Mouse (Mus musculus): ENCODE results near the gene Cfc1. TPM values are rescaled to one million over a fixed set of nuclear protein-coding genes. Genes with fewer than 3 reads are reported as not detected.
A peak's percentile ranks its signal among the peaks of the same experiment; 100 is the strongest.
"Not testable (repeated sequence)": the region's sequence is repeated elsewhere in the genome, so short reads cannot be mapped to it uniquely, and the experiment has no call there.

Gene Cfc1
- total RNA-seq (2017) = not detected in 3 replicates

DNA sequence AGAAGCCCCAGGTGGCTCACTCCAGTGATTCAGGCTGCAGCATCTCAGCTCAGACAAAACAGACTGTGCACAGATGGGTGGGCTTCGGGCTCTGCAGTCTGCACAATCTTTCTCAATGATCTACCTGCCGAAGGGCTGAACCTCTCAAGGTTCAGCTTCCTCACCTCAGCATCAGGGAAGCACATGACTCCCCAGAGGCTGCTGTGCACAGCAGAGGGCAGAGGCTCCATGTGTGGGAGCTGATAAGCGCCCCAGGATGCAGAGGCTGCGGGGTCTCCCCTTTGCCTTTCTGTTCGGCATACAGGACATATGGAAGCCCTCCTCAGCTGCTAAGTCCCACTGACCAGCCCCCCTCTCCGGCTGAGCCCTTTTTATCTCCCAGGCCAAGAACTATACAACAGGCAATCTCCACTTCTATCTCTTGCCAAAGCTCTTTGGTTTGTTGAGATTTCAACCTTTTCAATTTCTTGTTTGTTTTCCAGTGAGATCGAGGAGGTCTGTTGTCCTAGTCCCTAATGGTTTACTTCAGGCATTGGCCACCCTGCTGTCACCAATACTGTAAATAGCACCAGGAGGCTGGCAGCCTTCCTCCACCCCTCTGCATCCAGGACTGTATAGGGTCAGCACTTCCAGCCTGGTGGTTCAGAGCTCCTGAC, at the start of gene Cfc1:
Gene Cfc1, plus strand, starts transcription at position 606 of the 656 bp plus-strand sequence.
- ATAC-seq (replicated peaks; ENCODE audit: insufficient number of reproducible peaks, low FRiP score, low TSS enrichment, poor library complexity, severe bottlenecking) = not testable (repeated sequence)

DNA sequence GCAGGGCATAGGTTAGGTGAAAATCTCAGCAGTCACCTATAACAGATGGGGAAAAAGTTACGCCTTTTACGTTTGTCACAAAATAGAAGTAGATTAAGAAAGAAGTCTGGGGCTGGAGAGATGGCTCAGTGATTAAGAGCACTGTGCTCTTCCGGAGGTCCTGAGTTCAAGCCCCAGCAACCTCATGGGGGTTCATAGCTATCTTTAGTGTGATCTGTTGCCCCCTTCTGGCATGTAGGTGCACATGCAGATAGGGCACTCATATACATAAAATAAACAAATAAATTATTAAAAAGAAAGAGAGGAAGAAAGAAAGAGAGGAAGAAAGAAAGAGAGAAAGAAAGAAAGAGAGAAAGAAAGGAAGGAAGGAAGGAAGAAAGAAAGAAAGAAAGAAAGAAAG, 48.1 kb upstream of the Cfc1 start:
- no peak for ATAC-seq (replicated peaks; ENCODE audit: insufficient number of reproducible peaks, low FRiP score, low TSS enrichment, poor library complexity, severe bottlenecking)

DNA sequence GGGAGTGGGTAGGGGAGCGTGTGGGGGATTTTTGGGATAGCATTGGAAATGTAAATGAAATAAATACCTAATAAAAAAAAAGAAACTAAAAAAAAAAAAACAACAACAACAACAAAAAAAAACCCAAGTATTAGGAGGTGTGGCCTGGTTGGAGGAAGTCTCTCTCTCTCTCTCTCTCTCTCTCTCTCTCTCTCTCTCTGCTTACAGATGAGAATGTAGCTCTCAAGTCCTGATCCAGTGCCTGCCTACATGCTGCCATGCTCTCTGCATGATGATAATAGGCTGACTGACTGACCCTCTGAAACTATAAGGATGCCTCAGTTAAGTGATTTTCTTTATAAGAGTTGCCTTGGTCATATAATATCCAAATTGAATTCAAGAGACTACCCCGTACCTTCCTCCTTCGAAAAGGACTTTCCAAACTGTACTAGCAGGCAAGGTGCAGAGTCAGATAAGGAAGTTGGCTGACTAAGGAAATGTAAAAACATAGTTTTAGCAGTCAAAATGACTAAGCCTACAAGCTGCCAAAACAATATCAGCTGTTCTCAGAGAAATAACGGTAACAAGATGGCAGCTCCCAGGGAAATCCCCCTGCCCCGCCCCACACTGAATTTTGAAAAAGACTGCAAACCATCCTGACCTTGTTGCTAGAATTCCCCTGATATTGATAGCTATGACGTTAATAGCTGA, 45.5 kb upstream of the Cfc1 start:
- ATAC-seq (replicated peaks; ENCODE audit: insufficient number of reproducible peaks, low FRiP score, low TSS enrichment, poor library complexity, severe bottlenecking) = no peak

DNA sequence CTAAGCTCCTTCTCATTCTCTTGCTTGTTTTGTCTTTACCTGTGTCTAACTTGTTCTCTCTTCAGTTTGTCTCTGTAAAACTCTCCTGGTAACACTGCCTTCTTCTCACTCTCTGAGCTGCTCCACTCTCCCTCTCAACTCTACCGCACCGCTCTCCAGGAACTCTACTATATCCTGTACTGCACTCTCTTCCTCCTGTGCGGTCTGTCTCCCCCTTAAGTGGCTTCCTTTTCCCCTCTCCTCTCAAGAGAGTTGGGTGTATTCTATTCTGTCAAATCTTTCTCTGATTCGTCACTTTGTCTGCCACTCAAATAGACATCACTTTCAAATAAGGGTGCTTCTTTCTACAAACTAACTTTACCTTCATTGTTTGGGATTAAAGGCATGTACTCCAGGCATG, 44.0 kb upstream of the Cfc1 start:
- no peak for ATAC-seq (replicated peaks; ENCODE audit: insufficient number of reproducible peaks, low FRiP score, low TSS enrichment, poor library complexity, severe bottlenecking)

DNA sequence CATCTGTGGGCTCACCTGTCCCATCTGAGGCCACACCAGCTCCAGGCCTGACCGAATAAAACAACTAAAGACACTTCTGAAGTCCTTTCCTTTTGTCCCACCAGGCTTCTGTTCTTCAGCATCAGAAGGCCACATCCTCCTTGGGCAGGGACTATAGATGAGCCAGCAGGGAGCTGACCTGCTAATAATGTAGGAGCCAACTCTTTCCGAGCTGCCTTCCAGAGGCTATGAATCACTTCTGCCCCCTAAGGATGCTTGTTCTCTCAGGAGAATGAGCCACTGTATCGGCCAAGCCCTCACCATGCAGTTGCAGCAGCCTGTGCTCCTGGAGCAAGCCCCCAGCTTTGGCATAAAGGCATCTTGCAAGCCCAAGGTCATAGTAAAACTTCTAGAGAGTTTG, 32.5 kb upstream of the Cfc1 start:
- no peak for ATAC-seq (replicated peaks; ENCODE audit: insufficient number of reproducible peaks, low FRiP score, low TSS enrichment, poor library complexity, severe bottlenecking)

DNA sequence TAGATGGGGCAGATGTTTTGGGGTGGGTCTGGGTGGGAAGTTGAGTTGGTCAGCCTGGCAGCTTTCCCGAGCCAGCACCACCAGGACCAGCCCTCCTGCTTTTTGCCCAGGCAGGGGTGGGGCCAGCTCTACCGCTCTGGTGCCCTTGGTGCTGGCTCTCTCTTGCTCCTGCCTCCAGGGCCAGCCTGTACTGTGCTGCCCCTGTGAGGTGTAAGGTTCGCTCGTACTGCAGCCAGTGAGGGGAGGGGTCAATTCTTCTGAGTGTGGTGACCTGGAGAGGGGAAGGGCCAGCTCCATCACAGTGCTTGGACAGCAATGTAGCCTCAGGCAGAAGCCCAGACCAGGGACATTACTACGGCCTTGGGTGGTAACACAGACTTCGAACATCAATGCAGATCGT, 30.1 kb upstream of the Cfc1 start:
- no peak for ATAC-seq (replicated peaks; ENCODE audit: insufficient number of reproducible peaks, low FRiP score, low TSS enrichment, poor library complexity, severe bottlenecking)

DNA sequence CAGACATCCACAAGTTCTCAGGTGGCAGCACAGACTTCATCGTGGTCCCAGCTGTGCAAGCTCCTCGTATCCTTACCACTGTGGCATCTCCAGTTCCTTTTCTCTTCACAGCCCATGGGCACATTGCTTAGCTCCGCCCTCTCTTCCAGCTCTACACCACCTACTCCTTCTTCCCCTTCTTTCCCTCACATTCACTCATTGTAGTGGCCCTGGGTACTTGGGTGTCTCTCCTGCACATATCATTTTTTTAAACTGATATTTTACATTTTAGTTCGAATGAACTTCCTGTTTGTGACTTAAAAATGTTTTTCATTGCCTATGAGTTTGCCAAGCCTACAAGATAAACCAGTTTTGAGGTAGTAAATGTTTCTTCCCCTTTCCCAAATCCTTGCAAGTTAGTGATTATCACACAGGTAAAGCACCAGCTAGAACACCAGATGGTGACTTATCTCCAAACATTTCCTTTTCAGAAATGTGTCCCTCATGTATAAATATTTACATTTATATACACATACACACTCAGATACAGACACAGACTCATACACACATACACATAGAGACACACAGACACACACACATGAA, 29.4 kb upstream of the Cfc1 start:
- ATAC-seq (replicated peaks; ENCODE audit: insufficient number of reproducible peaks, low FRiP score, low TSS enrichment, poor library complexity, severe bottlenecking) = no peak

DNA sequence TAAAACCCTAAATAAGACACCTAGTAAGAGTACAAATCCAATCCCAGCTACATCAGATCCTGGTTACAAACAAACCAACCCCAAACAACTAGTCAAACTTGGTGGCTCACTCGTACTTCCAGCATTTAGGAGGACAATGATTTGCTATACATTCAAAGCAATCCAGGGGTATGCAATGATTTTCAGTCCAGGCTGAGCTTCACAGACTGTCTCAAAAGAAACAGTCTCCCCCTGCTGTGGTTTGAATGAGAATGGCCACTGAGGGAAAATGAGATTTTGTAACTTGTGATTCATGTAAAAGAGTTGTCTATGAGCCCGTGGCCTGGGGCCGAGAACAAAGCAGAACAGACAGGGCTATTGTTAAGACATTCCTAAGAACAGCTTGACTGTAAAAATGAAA, 27.5 kb upstream of the Cfc1 start:
- no peak for ATAC-seq (replicated peaks; ENCODE audit: insufficient number of reproducible peaks, low FRiP score, low TSS enrichment, poor library complexity, severe bottlenecking)

DNA sequence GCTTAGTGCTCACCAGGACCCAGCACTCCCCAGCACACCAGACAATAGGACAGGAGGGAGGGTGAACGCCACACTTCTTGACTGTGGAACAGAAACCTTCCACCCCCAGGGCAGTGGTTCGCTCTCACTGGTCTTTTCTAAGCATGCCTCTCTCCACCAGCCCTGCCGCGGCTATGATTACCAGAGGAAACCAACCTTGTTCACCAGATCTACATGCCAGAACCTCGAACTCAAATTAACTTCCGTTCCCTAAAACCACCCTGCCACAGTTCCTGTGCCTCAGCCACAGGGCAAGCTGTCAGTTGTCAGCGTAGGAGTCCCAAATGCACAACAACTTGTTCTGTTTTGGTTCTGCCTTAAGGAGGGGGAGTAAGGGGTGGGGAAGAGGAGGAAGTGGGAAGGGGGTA, 24.9 kb upstream of the Cfc1 start:
- peak; percentile 77 for ATAC-seq (replicated peaks; ENCODE audit: insufficient number of reproducible peaks, low FRiP score, low TSS enrichment, poor library complexity, severe bottlenecking)

DNA sequence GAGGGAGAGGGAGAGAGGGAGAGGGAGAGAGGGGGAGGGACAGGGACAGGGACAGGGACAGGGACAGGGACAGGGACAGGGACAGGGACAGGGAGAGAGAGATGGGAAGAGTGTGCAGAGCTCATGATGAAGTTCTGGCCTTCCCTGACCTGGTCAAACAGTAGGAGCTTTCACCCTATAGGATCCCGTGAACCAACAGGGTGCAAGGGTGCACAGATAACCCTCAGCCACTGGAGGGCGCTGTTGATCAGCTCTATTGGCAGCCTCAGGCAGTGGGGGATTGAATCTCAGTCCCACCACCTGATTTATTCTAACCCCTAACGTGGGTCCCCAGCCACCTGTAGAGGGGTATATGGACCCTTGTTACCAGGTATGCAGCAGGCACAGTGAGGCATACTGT, 24.4 kb upstream of the Cfc1 start:
- peak; percentile 64 for ATAC-seq (replicated peaks; ENCODE audit: insufficient number of reproducible peaks, low FRiP score, low TSS enrichment, poor library complexity, severe bottlenecking)

DNA sequence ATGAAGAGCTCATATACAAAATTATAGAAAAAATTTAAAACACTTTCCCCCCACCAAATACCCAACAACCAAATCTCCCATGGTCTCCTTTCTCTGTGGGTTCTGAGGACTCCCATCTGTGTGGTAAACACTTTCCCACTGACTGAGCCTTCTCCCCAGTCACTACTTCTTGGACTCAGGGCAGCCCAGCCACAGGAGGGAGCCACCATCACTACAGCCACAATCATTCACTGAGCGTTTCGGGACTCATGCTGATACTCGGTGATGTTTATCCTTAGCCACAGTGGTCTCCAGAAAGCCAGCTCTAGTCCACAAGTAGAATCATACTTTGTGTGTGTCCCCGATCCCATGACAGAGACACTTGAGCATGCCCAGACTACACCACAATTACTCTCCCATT, 22.4 kb upstream of the Cfc1 start:
- no peak for ATAC-seq (replicated peaks; ENCODE audit: insufficient number of reproducible peaks, low FRiP score, low TSS enrichment, poor library complexity, severe bottlenecking)

DNA sequence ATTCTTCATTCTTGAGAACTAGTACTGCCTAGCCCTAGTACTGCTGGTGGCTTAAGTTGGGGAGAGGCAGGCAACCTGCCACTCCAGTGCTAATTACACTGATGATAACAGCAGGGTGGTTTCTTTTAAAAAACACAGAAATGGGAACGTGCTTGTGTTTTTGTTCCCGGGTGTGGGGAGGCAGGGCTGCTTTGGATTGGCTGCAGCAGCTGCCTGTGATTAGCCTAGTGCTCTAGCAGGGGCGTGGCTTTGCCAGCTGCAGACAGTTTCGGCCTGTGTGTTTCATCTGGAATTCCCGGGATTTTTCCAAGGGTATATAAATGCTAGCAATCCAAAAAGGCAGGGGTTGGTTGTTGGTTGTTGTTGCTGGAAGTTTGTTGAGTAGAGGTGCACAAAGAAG, 18.9 kb upstream of the Cfc1 start:
- no peak for ATAC-seq (replicated peaks; ENCODE audit: insufficient number of reproducible peaks, low FRiP score, low TSS enrichment, poor library complexity, severe bottlenecking)

DNA sequence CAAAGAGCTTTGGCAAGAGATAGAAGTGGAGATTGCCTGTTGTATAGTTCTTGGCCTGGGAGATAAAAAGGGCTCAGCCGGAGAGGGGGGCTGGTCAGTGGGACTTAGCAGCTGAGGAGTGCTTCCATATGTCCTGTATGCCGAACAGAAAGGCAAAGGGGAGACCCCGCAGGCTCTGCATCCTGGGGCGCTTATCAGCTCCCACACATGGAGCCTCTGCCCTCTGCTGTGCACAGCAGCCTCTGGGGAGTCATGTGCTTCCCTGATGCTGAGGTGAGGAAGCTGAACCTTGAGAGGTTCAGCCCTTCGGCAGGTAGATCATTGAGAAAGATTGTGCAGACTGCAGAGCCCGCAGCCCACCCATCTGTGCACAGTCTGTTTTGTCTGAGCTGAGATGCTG, 18.2 kb upstream of the Cfc1 start:
- ATAC-seq (replicated peaks; ENCODE audit: insufficient number of reproducible peaks, low FRiP score, low TSS enrichment, poor library complexity, severe bottlenecking) = not testable (repeated sequence)

DNA sequence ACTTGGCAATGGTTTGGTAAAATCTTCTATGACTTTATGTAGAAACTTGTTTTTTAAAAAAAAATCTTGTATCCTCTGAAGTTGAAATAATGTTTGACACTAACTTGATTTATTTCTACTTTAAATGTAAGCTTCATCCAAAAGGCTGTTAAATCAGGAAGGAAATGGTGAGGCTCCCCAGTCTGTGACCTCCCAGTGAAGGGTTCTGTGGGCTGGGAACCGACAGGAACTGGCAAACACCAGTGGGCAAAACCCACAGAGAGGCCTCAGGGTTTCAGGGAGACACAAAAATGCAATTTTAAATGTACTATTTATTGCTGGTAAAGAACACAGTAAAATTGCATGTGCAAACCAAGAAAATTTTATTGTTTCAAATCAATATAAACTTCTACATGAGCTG, 17.7 kb upstream of the Cfc1 start:
- not testable (repeated sequence) for ATAC-seq (replicated peaks; ENCODE audit: insufficient number of reproducible peaks, low FRiP score, low TSS enrichment, poor library complexity, severe bottlenecking)

DNA sequence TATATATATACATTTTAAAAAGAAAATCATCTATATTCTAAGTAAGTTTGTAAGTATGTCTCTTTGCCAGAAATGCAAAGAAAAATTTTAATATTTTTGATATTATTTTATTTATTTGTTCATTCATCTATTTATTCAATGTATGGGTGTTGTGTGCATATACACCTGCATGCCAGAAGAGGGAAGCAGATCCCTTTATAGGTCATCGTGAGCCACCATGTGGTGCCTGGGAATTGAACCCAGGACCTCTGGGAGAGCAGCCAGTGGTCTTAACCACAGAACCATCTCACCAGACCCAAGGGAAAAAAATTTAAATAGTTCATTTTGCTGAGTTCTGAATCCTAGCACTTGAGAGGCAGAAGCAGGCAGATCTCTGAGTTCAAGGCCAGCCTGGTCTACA, 17.2 kb upstream of the Cfc1 start:
- ATAC-seq (replicated peaks; ENCODE audit: insufficient number of reproducible peaks, low FRiP score, low TSS enrichment, poor library complexity, severe bottlenecking) = no peak

DNA sequence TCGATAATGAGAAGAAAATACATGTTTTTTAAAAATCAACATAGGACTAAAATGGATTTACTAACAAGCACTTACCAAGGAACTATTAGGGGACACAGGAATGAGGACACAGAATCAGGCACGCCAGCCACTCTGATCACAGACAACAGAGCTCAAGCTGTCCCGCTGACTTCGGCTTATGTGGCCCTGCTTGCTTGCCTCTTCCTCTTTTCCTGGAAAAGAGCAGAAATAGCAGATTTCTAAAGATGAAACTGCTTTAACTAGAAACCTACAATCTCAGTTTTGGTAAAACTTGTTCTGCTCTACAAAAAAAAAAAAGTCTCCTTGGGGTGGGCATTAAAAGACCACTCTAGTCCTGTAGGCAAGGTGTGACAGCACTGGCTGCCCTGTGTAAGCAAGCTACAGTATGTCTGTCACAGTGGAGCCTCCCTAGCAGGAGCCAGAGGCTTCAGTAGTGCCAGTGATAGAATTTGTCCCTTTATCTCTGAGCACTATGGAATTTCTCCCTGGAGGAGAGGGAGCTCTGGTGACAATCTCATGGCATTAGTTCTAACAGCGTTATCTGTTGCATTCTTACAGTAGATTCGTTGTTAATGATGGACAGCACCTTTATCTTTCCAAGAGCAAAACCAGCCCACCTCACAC, 13.1 kb upstream of the Cfc1 start:
- no peak for ATAC-seq (replicated peaks; ENCODE audit: insufficient number of reproducible peaks, low FRiP score, low TSS enrichment, poor library complexity, severe bottlenecking)

DNA sequence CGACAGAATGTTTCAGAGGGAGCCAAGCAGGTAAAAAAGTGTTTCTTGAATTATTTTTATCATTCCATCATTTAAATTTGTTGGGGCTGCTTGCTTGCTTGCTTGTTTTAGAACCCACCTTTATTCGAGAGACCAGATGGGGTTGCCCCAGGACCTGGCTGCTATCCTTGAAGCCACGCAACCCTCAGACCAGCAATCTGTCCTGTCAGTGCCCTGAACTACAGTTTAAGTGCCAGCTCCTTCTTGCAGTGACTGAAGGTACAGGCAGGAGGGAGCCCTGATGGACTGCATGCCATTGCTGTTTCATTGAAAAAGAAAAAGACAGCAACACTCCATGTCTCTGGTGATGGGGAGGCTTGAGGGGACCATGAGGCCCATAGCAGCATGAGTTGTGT, 12.6 kb upstream of the Cfc1 start:
- no peak for ATAC-seq (replicated peaks; ENCODE audit: insufficient number of reproducible peaks, low FRiP score, low TSS enrichment, poor library complexity, severe bottlenecking)

DNA sequence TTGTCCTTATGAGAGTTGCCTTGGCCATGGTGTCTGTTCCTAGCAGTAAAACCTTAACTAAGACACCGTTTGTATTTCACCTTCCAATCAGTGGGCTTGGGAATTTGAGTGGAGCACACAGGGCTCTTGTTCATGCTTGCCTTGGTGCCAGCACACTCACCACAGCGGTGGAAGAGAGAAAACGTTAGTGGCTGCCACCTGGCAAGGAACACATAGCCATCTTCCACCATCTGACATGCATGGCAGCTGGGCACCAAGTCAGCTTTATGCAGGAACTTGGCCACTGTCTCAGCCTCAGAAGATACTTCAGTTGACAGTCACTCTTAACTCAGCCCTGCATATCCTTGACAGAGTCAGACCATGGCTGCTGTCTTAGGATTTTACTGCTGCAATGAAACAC, 11.8 kb upstream of the Cfc1 start:
- no peak for ATAC-seq (replicated peaks; ENCODE audit: insufficient number of reproducible peaks, low FRiP score, low TSS enrichment, poor library complexity, severe bottlenecking)

DNA sequence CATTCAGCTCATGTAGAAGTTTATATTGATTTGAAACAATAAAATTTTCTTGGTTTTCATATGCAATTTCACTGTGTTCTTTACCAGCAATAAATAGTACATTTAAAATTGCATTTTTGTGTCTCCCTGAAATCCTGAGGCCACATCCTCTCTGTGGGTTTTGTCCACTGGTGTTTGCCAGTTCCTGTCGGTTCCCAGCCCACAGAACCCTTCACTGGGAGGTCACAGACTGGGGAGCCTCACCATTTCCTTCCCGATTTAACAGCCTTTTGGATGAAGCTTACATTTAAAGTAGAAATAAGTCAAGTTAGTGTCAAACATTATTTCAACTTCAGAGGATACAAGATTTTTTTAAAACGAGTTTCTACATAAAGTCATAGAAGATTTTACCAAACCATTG, 874 bp upstream of the Cfc1 start:
- ATAC-seq (replicated peaks; ENCODE audit: insufficient number of reproducible peaks, low FRiP score, low TSS enrichment, poor library complexity, severe bottlenecking) = not testable (repeated sequence)

DNA sequence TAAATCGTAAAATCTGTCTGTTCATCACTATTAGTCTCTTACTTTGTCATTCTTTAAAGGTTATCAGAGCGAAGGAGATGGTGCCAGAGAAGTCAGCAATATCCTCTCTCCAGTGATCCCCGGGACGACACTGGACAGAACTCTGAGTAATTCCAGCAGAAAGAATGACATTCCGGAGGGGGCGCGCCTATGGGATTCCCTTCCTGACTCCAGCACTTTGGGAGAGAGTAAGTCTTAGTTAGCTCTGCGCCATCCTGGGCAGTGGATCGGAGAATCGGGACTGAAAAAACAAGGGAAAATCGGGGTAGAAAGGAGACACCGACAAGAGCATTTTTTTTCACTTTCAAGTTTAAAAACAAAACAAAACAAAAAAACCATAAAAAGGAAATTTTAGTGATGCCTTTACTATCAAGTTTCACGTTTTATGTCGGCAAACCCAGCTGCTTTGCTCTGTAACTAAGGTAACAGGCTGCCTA, 881 bp downstream of the Cfc1 start:
- no peak for ATAC-seq (replicated peaks; ENCODE audit: insufficient number of reproducible peaks, low FRiP score, low TSS enrichment, poor library complexity, severe bottlenecking)

Measured in monocyte, adult 5-6 weeks (primary cell).